Mouse (Mus musculus): ENCODE measurements at regions not wholly inside any gene's neighbourhood (a gene's known extent, or its start where the extent isn't known, plus 50 kb on each side); places are given as distances from the start of the nearest gene placed in this dataset.

GRCm38 (mm10) chr14:103932170-103932569 is 88.0 kb upstream of the Ednrb start:
- no peak for DNase-seq (ENCODE audit: low read depth, low spot score)

- DNase-seq (ENCODE audit: low read depth, low spot score) = no peak
These were observed 85.6 kb upstream of the Ednrb start for GRCm38 (mm10) chr14:103929734-103930364.

- DNase-seq (ENCODE audit: low read depth, low spot score) = no peak
These were observed 85.0 kb upstream of the Ednrb start for GRCm38 (mm10) chr14:103929155-103929729.

GRCm38 (mm10) chr14:103920169-103920568 is 76.0 kb upstream of the Ednrb start:
- no peak for DNase-seq (ENCODE audit: low read depth, low spot score)

GRCm38 (mm10) chr14:103919380-103919779 is 75.2 kb upstream of the Ednrb start:
- no peak for DNase-seq (ENCODE audit: low read depth, low spot score)

GRCm38 (mm10) chr14:103913453-103913852 is 69.3 kb upstream of the Ednrb start:
- DNase-seq (ENCODE audit: low read depth, low spot score) = no peak

- no peak for DNase-seq (ENCODE audit: low read depth, low spot score)
These were observed 67.5 kb upstream of the Ednrb start for GRCm38 (mm10) chr14:103911707-103912106.

- DNase-seq (ENCODE audit: low read depth, low spot score) = no peak
These were observed 67.1 kb upstream of the Ednrb start for GRCm38 (mm10) chr14:103911280-103911679.

DNA sequence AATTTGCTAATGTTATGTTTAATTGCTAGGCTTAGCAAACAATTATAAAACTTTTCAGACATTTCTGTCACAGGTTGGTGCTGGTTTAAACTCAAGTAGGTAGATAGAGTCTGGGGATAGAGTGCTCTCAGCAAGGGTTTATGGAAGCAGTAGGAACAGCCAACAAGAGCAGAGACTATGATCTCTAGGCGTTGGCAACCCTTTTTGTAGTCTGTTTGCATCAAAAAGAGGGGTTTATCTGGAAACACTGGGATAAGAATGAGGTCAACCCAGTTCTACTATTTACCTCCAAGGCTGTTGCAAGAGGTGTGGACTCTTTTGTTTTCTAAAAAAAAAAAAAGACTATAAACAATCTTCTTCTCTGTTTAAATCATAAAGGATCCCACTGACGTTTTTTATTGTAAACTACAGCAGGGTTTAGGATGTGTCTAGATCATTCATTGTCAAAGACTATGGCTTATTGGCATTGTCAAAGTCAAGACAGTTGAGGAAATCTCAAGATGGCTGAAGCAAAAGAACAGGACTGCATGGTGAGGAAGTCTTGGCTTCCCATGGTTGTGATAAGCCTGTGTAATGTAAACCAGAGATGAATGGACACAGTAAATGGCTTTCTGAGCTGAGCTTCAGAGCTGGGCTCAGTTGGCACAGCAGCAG is 62.3 kb upstream of the Ednrb start:
- DNase-seq (ENCODE audit: low read depth, low spot score) = no peak

GRCm38 (mm10) chr14:103900817-103901216 is 56.6 kb upstream of the Ednrb start:
- DNase-seq (ENCODE audit: low read depth, low spot score) = no peak

GRCm38 (mm10) chr14:103899111-103899814 is 55.1 kb upstream of the Ednrb start:
- DNase-seq (ENCODE audit: low read depth, low spot score) = no peak

DNA sequence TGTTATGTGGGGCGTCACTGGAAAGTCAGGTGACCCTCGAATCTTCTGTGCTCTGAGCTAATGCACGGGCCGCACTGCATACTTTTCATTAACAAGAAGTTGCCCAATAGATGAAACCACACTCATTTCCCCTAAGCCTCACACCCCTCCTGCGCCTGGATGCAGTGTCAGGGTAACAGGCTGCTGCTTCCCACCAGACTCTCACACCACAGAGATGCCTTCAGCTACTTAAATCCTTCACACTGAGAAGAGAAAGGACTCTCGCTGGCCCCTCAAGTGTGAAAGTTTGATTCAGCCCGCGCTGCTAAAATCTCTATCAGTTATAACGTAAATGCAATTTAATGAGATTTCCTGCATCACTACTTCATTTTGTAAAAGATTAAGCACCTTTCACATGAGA is 54.5 kb upstream of the Ednrb start:
- no peak for DNase-seq (ENCODE audit: low read depth, low spot score)

DNA sequence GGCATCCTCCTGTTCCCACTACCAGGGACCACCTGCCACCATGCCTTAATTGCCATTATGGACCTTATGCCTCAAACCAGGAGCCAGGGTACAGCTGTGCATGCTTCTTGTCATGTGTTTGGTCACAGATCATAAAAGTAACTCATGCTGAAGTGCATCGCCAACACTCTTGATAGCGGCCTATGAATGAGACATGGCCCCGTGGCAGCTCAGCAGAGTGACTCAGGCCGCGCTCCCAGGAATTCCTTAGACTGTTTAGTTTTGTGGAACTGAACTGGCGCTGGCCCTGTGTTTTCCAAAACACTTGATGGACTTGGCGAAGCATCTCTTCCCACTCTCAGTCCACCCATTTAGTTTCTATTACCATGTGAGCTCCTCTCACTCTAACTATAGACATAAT is 51.1 kb upstream of the Ednrb start:
- no peak for DNase-seq (ENCODE audit: low read depth, low spot score)

Data from A20 (cell line).